Mouse (Mus musculus) Patski (cell line): Measurements from ENCODE around the gene Prl3c1. TPM values are rescaled to one million over a fixed set of nuclear protein-coding genes. Genes with fewer than 3 reads are reported as not detected.
"Not testable (repeated sequence)": the region's sequence is repeated elsewhere in the genome, so short reads cannot be mapped to it uniquely, and the experiment has no call there.

Source experiments
- ATAC-seq: fragments of 100-300 bp; one replicate; pipeline ENCODE4 v1.8.0; 2021
- CTCF ChIA-PET: fragments of 350-600 bp; sonication (Branson Sonifier 250); formaldehyde crosslinking; loops from one replicate; lab custom pipeline; 2022; ENCODE audit warnings: inconsistent platforms; lab: Charles Lee
- POLR2A ChIA-PET: fragments of 350-600 bp; sonication (Branson Sonifier 250); formaldehyde crosslinking; loops from one replicate; lab custom pipeline; 2022; ENCODE audit warnings: antibody characterized with exemption, inconsistent platforms; lab: Charles Lee
- DNase-seq: peaks from one replicate; pipeline ENCODE4 v3.0.0-alpha.2; 2011; ENCODE audit warnings: low read depth, low spot score
- H3K27me3 ChIP-seq: fragments of 371-371 bp; one replicate; pipeline ENCODE4 v1.5.1; 2021
- CTCF ChIP-seq: fragments of 100-300 bp; IDR thresholded peaks from one replicate; pipeline ENCODE4 v1.5.1; 2021
- in situ Hi-C: fragments of 300-500 bp; cut with MboI; formaldehyde crosslinking; loops from 3 replicates; pipeline ENCODE4 v1.11.1; 2018; ENCODE audit warnings: low pct_unique_long_range_greater_than_20kb, mixed read lengths
- polyA plus RNA-seq: library from polyadenylated mRNA; unstranded; gene quantifications from one replicate; pipeline ENCODE4 v1.2.3, GENCODE M21; 2021

Gene Prl3c1
- polyA plus RNA-seq: not detected

DNA sequence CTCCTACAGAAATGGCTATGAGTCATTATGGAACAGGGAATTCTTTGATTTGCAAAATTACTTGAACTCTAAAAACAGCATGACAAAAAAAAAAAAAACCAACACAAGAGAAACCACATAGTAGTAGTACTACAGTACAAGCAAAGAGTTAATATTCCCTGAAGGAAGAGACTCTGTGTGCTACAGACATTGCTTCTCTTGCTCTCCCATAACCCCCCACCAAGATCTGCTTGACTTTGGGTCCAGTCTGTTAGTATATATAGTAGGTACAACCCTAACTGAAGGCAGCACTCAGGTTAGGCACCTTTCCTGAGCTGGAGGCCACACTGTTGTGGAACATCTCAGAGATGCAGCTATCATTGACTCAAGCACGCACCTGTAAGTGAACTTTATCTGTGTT, at the start of gene Prl3c1:
Gene Prl3c1, plus strand, starts transcription at position 301 of the 400 bp plus-strand sequence.
- CTCF ChIA-PET: no interaction called here
- DNase-seq (no peak), ATAC-seq (no peak)
- no peaks in the 10 kb centered on the region for H3K27me3 ChIP-seq
- TF ChIP-seq CTCF: no peak
- POLR2A ChIA-PET: no interaction called here
- in situ Hi-C loops: no loop called here

- in situ Hi-C loops: no loop called here
- no peak for ATAC-seq
- DNase-seq: no peak
- ChIA-PET CTCF (no interaction called here), POLR2A (no interaction called here)
- TF ChIP-seq CTCF: no peak
- no peaks in the 10 kb centered on the region for H3K27me3 ChIP-seq
Observed at GRCm38 (mm10) chr13:27148264-27148663, 48.2 kb upstream of the Prl3c1 start.

DNA sequence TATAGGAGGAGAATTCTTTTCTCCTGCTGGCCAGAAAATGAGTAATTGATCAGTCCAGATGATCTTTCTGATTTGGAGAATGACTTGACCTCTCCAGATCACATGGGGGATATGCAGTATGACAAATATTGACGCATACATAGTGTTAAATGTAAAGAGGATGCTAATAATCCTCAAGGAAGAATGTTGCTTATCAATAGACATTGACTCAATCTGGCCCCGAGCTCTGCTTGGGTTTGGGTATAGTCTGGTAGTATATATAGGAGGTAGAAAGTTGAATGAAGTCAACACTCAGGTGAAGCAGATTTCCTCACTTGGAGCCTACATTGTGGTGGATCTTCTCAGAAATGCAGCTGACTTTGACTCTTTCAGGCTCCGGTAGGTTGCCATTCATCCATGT, 40.0 kb upstream of the Prl3c1 start, which contains the start of gene Prl3d3:
Gene Prl3d3, plus strand, starts transcription at position 301 of the 400 bp plus-strand sequence.
- in situ Hi-C loops, CTCF ChIA-PET, DNase-seq, H3K27me3 ChIP-seq, ATAC-seq: not testable (repeated sequence)
- POLR2A ChIA-PET: interaction anchor here (0.6 kb wide), 1 partner anchor 65 kb away, joined by 3 read pairs; no protein-coding TSS in a partner anchor

- DNase-seq: no peak
- H3K27me3 ChIP-seq: no peaks in the 10 kb centered on the region
- ChIA-PET POLR2A (interaction anchor here (0.7 kb wide), 1 partner anchor 36 kb away, joined by 5 read pairs; no protein-coding TSS in a partner anchor), CTCF (no interaction called here)
- in situ Hi-C loops: no loop called here
- TF ChIP-seq CTCF: no peak
- no peak for ATAC-seq
Observed at GRCm38 (mm10) chr13:27241547-27241946, 45.1 kb downstream of the Prl3c1 start, which contains the start of gene Prl3b1. Prl3b1 (plus strand) TSS chr13:27241847.

Other genes starting within 250 kb of the Prl3c1 start
- gene Prl, start 139.1 kb upstream of the Prl3c1 start, polyA plus RNA-seq: not detected
- not detected for gene Prl3d1, start 102.5 kb upstream of the Prl3c1 start, polyA plus RNA-seq
- gene Prl3d2, start 75.0 kb upstream of the Prl3c1 start, polyA plus RNA-seq: not detected
- gene Prl3d3, start 39.9 kb upstream of the Prl3c1 start, polyA plus RNA-seq: not detected
- gene Prl3b1, start 45.2 kb downstream of the Prl3c1 start, polyA plus RNA-seq: not detected
- not detected for gene Prl3a1, start 62.8 kb downstream of the Prl3c1 start, polyA plus RNA-seq
- gene Prl6a1, start 116.0 kb downstream of the Prl3c1 start, polyA plus RNA-seq: not detected
- not detected for gene Prl8a2, start 149.0 kb downstream of the Prl3c1 start, polyA plus RNA-seq
- gene Prl2b1, start 194.2 kb downstream of the Prl3c1 start, polyA plus RNA-seq: not detected
- gene Prl8a6, start 242.0 kb downstream of the Prl3c1 start, polyA plus RNA-seq: not detected